Mouse (Mus musculus): ENCODE results near the gene Esrra. TPM values are rescaled to one million over a fixed set of nuclear protein-coding genes. Genes with fewer than 3 reads are reported as not detected.
"Not testable (repeated sequence)": the region's sequence is repeated elsewhere in the genome, so short reads cannot be mapped to it uniquely, and the experiment has no call there.

Gene Esrra
- total RNA-seq, 2 experiments from 2014 or later = 150 to 178 TPM

GRCm38 (mm10) chr19:6903031-6903430 lies 18.6 kb downstream of the Esrra start:
- DNase-seq = no peak

GRCm38 (mm10) chr19:6899641-6900040 lies 22.0 kb downstream of the Esrra start:
- DNase-seq = no peak

- not testable (repeated sequence) for DNase-seq
Observed at GRCm38 (mm10) chr19:6895608-6896305, 25.9 kb downstream of the Esrra start.

GRCm38 (mm10) chr19:6893731-6894451 lies 27.7 kb downstream of the Esrra start:
- no peak for DNase-seq

GRCm38 (mm10) chr19:6892512-6892911 lies 29.1 kb downstream of the Esrra start:
- no peak for DNase-seq

- no peak for DNase-seq
Observed at GRCm38 (mm10) chr19:6877965-6878364, 43.6 kb downstream of the Esrra start.

- no peak for DNase-seq
Observed at GRCm38 (mm10) chr19:6876799-6877198, 44.8 kb downstream of the Esrra start.

- DNase-seq = no peak
Observed at GRCm38 (mm10) chr19:6875834-6876233, 45.8 kb downstream of the Esrra start.

GRCm38 (mm10) chr19:6874257-6874656 lies 47.4 kb downstream of the Esrra start:
- DNase-seq = no peak

GRCm38 (mm10) chr19:6872701-6873100 lies 48.9 kb downstream of the Esrra start:
- DNase-seq = no peak

- DNase-seq = peak in 1 of 2 experiments; percentile 44
Observed at GRCm38 (mm10) chr19:6871574-6872271, 49.9 kb downstream of the Esrra start.

GRCm38 (mm10) chr19:6869355-6869754 lies 52.3 kb downstream of the Esrra start:
- peak; percentile 75 to 89 for DNase-seq

GRCm38 (mm10) chr19:6861451-6861850 lies 60.2 kb downstream of the Esrra start:
- no peak for DNase-seq

Small RNA genes lying within 50 kb of the gene (microRNA-seq; reads per million reads assigned to microRNA genes)
- 4.9 to 9.9 reads per million in 2 experiments for gene Mir6990

Other genes starting within 250 kb of the Esrra start
- 10 to 100 TPM; 17.0 to 17.3 TPM for gene Rps6ka4, start 81.2 kb downstream of the Esrra start, total RNA-seq (2021)
- gene Ccdc88b, start 63.6 kb downstream of the Esrra start, total RNA-seq (2021) = 1 to 10 TPM in 1 of 2 experiments, under 1 TPM in 1; 0.79 to 2.2 TPM
- 10 to 100 TPM; 37.7 to 39.3 TPM for gene Trmt112, start 12.1 kb downstream of the Esrra start, total RNA-seq (2021)
- 100 to 1,000 TPM; 763 to 838 TPM for gene Prdx5, start 11.7 kb downstream of the Esrra start, total RNA-seq (2021)
- gene Catsperz, start 3.6 kb upstream of the Esrra start, total RNA-seq (2021) = not detected
- not detected for gene Kcnk4, start 12.7 kb upstream of the Esrra start, total RNA-seq (2021)
- 10 to 100 TPM; 21.1 to 22.4 TPM for gene Bad, start 20.0 kb upstream of the Esrra start, total RNA-seq (2021)
- 10 to 100 TPM; 32.4 to 33.0 TPM for gene Gpr137, start 20.7 kb upstream of the Esrra start, total RNA-seq (2021)
- gene Ppp1r14b, start 53.2 kb upstream of the Esrra start, total RNA-seq (2021) = 10 to 100 TPM; 78.3 to 95.2 TPM
- 10 to 100 TPM; 14.7 TPM for gene Plcb3, start 54.7 kb upstream of the Esrra start, total RNA-seq (2021)
- gene Fkbp2, start 58.7 kb upstream of the Esrra start, total RNA-seq (2021) = 10 to 100 TPM; 18.9 to 19.1 TPM
- 100 to 1,000 TPM; 462 to 481 TPM for gene Vegfb, start 65.8 kb upstream of the Esrra start, total RNA-seq (2021)
- gene Dnajc4, start 70.8 kb upstream of the Esrra start, total RNA-seq (2021) = 10 to 100 TPM; 54.6 to 55.1 TPM
- gene Nudt22, start 74.3 kb upstream of the Esrra start, total RNA-seq (2021) = 10 to 100 TPM; 23.7 to 25.4 TPM
- gene Trpt1, start 74.3 kb upstream of the Esrra start, total RNA-seq (2021) = 10 to 100 TPM; 22.4 to 26.4 TPM
- gene Fermt3, start 97.7 kb upstream of the Esrra start, total RNA-seq (2021) = 1 to 10 TPM; 4.4 to 6.0 TPM
- 100 to 1,000 TPM; 137 to 160 TPM for gene Stip1, start 118.2 kb upstream of the Esrra start, total RNA-seq (2021)
- gene Macrod1, start 135.0 kb upstream of the Esrra start, total RNA-seq (2021) = 100 to 1,000 TPM; 303 to 332 TPM
- gene Flrt1, start 183.9 kb upstream of the Esrra start, total RNA-seq (2021) = 1 to 10 TPM in 1 of 2 experiments, under 1 TPM in 1; 0.82 to 1.4 TPM